In the genomic region with DNA sequence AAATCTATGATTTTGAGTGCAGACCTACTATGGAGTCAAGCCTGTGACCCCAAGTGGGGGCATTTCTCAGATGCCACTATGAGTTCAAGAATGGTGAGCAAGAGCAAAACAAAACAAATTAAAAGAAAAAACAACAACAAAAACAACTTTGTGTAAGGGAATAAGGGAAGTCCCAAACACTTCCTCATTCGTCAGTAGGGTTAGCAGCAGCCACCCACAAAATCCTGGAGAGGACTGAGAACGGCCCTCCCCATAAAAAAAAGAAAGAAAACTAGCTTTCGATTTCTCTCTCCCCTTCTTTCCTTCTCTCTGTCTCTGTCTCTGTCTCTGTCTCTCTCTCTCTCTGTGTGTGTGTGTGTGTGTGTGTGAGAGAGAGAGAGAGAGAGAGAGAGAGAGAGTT, we compare ENCODE assay signal across 20 mouse cellular contexts.
DNase-seq lines count a peak whose midpoint lies in the region; ATAC-seq and TF ChIP-seq lines count a peak whose summit lies in the region.
"Had no signal": no experiment of that assay in that cellular context is flagged by ENCODE, and none has a peak within 500 bp of the region (broad histone marks: within the 10 kb centered on the region; RNA-seq: fewer than 3 reads in every experiment).

No protein-coding gene starts in this region.

- H3K4me1 ChIP-seq in lung, postnatal 0 days (ENCODE audit: insufficient read depth, low read depth, low read length) = no peaks in the 10 kb centered on the region; the same call in 1 of the 2 replicates
- H3K4me1 ChIP-seq in small intestine, adult 2 months (ENCODE audit: control insufficient read depth, insufficient read depth, insufficient read length, low read length) = peaks cover 18% of the 10 kb centered on the region; the same call in 1 of the 2 replicates
- no peaks in the 10 kb centered on the region; the same call in 1 of the 2 replicates for H3K4me1 ChIP-seq in forebrain, embryonic 16.5 days (replicated peaks; ENCODE audit: control insufficient read depth, insufficient read depth, low read length)
- H3K4me1 ChIP-seq: embryonic facial prominence, embryonic 10.5 days; forebrain, embryonic 15.5 days; hindbrain, embryonic 15.5 days had no signal

- no peaks in the 10 kb centered on the region for H3K9me3 ChIP-seq in lung, postnatal 0 days (ENCODE audit: low read length)
- no peaks in the 10 kb centered on the region for H3K9me3 ChIP-seq in forebrain, embryonic 16.5 days (ENCODE audit: control insufficient read depth, low read length)
- H3K9me3 ChIP-seq: embryonic facial prominence, embryonic 10.5 days; forebrain, embryonic 15.5 days; hindbrain, embryonic 15.5 days; limb, embryonic 13.5 days had no signal

- peak; percentile 0 for DNase-seq in adrenal gland, adult 2 months
- no peak for DNase-seq in adrenal gland, postnatal 14 days
- no peak for DNase-seq in lung, postnatal 0 days (ENCODE audit: low spot score)
- no peak for DNase-seq in lung, adult 18-20 months
- DNase-seq in ovary, adult 18-20 months (ENCODE audit: low spot score) = no peak
- DNase-seq: cerebellum, adult 11 months; cerebellum, postnatal 25 days; kidney, adult 8-10 months; kidney, postnatal 36 days; lung, embryonic 14.5 days; right cerebral cortex, postnatal 14 days; thymus, postnatal 36 days had no signal

- no peak for TF ChIP-seq EP300 in lung, postnatal 0 days (IDR thresholded peaks at IDR 0.05)

- H3K27ac ChIP-seq in lung, postnatal 0 days (ENCODE audit: low read length) = 0 out of 2 replicates have a peak overlapping the region, but pooled peaks have one; percentile 7
- 0 out of 2 replicates have a peak overlapping the region, but pooled peaks have one; percentile 3 for H3K27ac ChIP-seq in small intestine, adult 2 months (ENCODE audit: insufficient read depth, low read depth, low read length)
- H3K27ac ChIP-seq in forebrain, embryonic 16.5 days (ENCODE audit: low read length) = no peak overlapping the region
- H3K27ac ChIP-seq: embryonic facial prominence, embryonic 10.5 days; forebrain, embryonic 15.5 days; hindbrain, embryonic 15.5 days; limb, embryonic 13.5 days had no signal

- no peak overlapping the region for H3K4me3 ChIP-seq in lung, postnatal 0 days (ENCODE audit: low read depth, low read length)
- no peak overlapping the region for H3K4me3 ChIP-seq in small intestine, adult 2 months (ENCODE audit: low read depth, low read length)
- H3K4me3 ChIP-seq in forebrain, embryonic 16.5 days (replicated peaks; ENCODE audit: low read length) = no peak overlapping the region
- H3K4me3 ChIP-seq: embryonic facial prominence, embryonic 10.5 days; forebrain, embryonic 15.5 days; hindbrain, embryonic 15.5 days; limb, embryonic 13.5 days had no signal

- no peak for TF ChIP-seq POLR2A in small intestine, adult 2 months (IDR thresholded peaks at IDR 0.05; ENCODE audit: low read depth, low read length)

- ATAC-seq in lung, postnatal 0 days = no peak
- ATAC-seq in common myeloid progenitor, adult 5-6 weeks (replicated peaks; ENCODE audit: low read depth, poor library complexity, severe bottlenecking) = peak; percentile 51
- ATAC-seq in forebrain, embryonic 16.5 days = no peak
- ATAC-seq: activated CD4-positive, CD25-positive, alpha-beta regulatory T cell, adult 4 months; forebrain, embryonic 15.5 days had no signal

- no peak overlapping the region for H3K9ac ChIP-seq in lung, postnatal 0 days (replicated peaks; ENCODE audit: low read depth)
- H3K9ac ChIP-seq in forebrain, embryonic 16.5 days (replicated peaks; ENCODE audit: low read depth, low read length) = no peak overlapping the region
- H3K9ac ChIP-seq: forebrain, embryonic 15.5 days; hindbrain, embryonic 15.5 days; limb, embryonic 13.5 days; lung, embryonic 14.5 days had no signal

- peaks cover 17% of the 10 kb centered on the region; the same call in 1 of the 2 replicates for H3K36me3 ChIP-seq in lung, postnatal 0 days (ENCODE audit: insufficient read depth, low read length)
- peaks cover 93% of the 10 kb centered on the region for H3K36me3 ChIP-seq in small intestine, adult 2 months (ENCODE audit: control insufficient read depth, insufficient read depth, low read length)
- peaks cover 6% of the 10 kb centered on the region; the same call in 1 of the 2 replicates for H3K36me3 ChIP-seq in forebrain, embryonic 16.5 days (ENCODE audit: control insufficient read depth, insufficient read depth)
- H3K36me3 ChIP-seq: forebrain, embryonic 15.5 days had no signal

- WGBS in lung, postnatal 0 days = 90% methylated on average over 3 of the region's 3 CpGs
- 66% methylated on average over 3 of the region's 3 CpGs for WGBS in small intestine, adult 2 months
- 92% methylated on average over 3 of the region's 3 CpGs for WGBS in forebrain, embryonic 16.5 days

- H3K27me3 ChIP-seq in lung, postnatal 0 days (replicated peaks; ENCODE audit: insufficient read depth, low read length) = no peaks in the 10 kb centered on the region
- no peaks in the 10 kb centered on the region for H3K27me3 ChIP-seq in small intestine, adult 2 months (ENCODE audit: control insufficient read depth, insufficient read depth, low read length)
- no peaks in the 10 kb centered on the region for H3K27me3 ChIP-seq in forebrain, embryonic 16.5 days (replicated peaks; ENCODE audit: control insufficient read depth, insufficient read depth, low read length)
- H3K27me3 ChIP-seq: forebrain, embryonic 15.5 days; hindbrain, embryonic 15.5 days; limb, embryonic 13.5 days had no signal

- no peak for TF ChIP-seq CTCF in lung, postnatal 0 days (IDR thresholded peaks at IDR 0.05)
- no peak for TF ChIP-seq CTCF in small intestine, adult 2 months (IDR thresholded peaks at IDR 0.05; ENCODE audit: extremely low read depth, insufficient read length, insufficient replicate concordance, low read depth, low read length)

- no peak overlapping the region for H3K4me2 ChIP-seq in lung, postnatal 0 days (replicated peaks; ENCODE audit: low read depth, low read length)
- no peak overlapping the region for H3K4me2 ChIP-seq in forebrain, embryonic 16.5 days (ENCODE audit: low read length)
- H3K4me2 ChIP-seq: forebrain, embryonic 15.5 days; hindbrain, embryonic 15.5 days; limb, embryonic 13.5 days; lung, embryonic 14.5 days had no signal
